Mouse (Mus musculus): Measurements from ENCODE around the gene Ldlr.
"Not testable (repeated sequence)": the region's sequence is repeated elsewhere in the genome, so short reads cannot be mapped to it uniquely, and the experiment has no call there.

The Ldlr gene

GRCm38 (mm10) chr9:21723377-21724146 lies at the start of gene Ldlr:
TSS of gene Ldlr (plus strand) at chr9:21723483.
- peak; percentile 98 for DNase-seq

GRCm38 (mm10) chr9:21677706-21678105 lies 45.6 kb upstream of the Ldlr start:
- DNase-seq, result no peak

GRCm38 (mm10) chr9:21680448-21680847 lies 42.8 kb upstream of the Ldlr start:
- no peak for DNase-seq

- DNase-seq, result no peak
These were observed 40.5 kb upstream of the Ldlr start for GRCm38 (mm10) chr9:21682827-21683226.

GRCm38 (mm10) chr9:21683897-21684296 lies 39.4 kb upstream of the Ldlr start:
- DNase-seq, result no peak

- no peak for DNase-seq
These were observed 34.7 kb upstream of the Ldlr start for GRCm38 (mm10) chr9:21688554-21688953.

GRCm38 (mm10) chr9:21690031-21690430 lies 33.3 kb upstream of the Ldlr start:
- DNase-seq, result no peak

- no peak for DNase-seq
These were observed 31.4 kb upstream of the Ldlr start for GRCm38 (mm10) chr9:21691862-21692261.

- DNase-seq, result no peak
These were observed 30.8 kb upstream of the Ldlr start for GRCm38 (mm10) chr9:21692491-21692890.

GRCm38 (mm10) chr9:21694071-21694470 lies 29.2 kb upstream of the Ldlr start:
- no peak for DNase-seq

- no peak for DNase-seq
These were observed 28.0 kb upstream of the Ldlr start for GRCm38 (mm10) chr9:21695229-21695792.

- no peak for DNase-seq
These were observed 26.2 kb upstream of the Ldlr start for GRCm38 (mm10) chr9:21697121-21697520.

- not testable (repeated sequence) for DNase-seq
These were observed 24.0 kb upstream of the Ldlr start for GRCm38 (mm10) chr9:21699280-21699679.

- peak; percentile 82 for DNase-seq
These were observed 22.2 kb upstream of the Ldlr start for GRCm38 (mm10) chr9:21701091-21701490.

- peak; percentile 94 for DNase-seq
These were observed 19.8 kb upstream of the Ldlr start for GRCm38 (mm10) chr9:21703494-21703893.

GRCm38 (mm10) chr9:21706085-21706484 lies 17.2 kb upstream of the Ldlr start:
- DNase-seq, result no peak

- peak; percentile 87 for DNase-seq
These were observed 16.6 kb upstream of the Ldlr start for GRCm38 (mm10) chr9:21706586-21707265.

GRCm38 (mm10) chr9:21709340-21709739 lies 13.9 kb upstream of the Ldlr start:
- DNase-seq, result no peak

GRCm38 (mm10) chr9:21715298-21715697 lies 8.0 kb upstream of the Ldlr start:
- DNase-seq, result peak; percentile 97

- peak; percentile 78 for DNase-seq
These were observed 6.3 kb upstream of the Ldlr start for GRCm38 (mm10) chr9:21717015-21717414.

GRCm38 (mm10) chr9:21721036-21721435 lies 2.2 kb upstream of the Ldlr start:
- peak; percentile 94 for DNase-seq

GRCm38 (mm10) chr9:21724147-21724536 lies 859 bp downstream of the Ldlr start:
- DNase-seq, result peak; percentile 99

GRCm38 (mm10) chr9:21725224-21726121 lies 2.2 kb downstream of the Ldlr start:
- DNase-seq, result peak; percentile 76

Data from heart, adult 11 months (tissue).